Mouse (Mus musculus) liver, embryonic 14.5 days (tissue): ENCODE measurements around the gene Unc80.

ENCODE experiments used
- CTCF ChIP-seq: IDR thresholded peaks from 2 replicates; pipeline ENCODE4 v1.5.1; 2016; ENCODE audit warnings: antibody characterized with exemption, low read depth, control low read depth
- EP300 ChIP-seq: IDR thresholded peaks from 2 replicates; pipeline ENCODE4 v1.6.1; 2016; ENCODE audit warnings: antibody characterized with exemption, low read depth

GRCm38 (mm10) chr1:66692780-66693392 is 224.7 kb downstream of the Unc80 start:
- TF ChIP-seq CTCF (no peak), EP300 (no peak)
